In the genomic region with DNA sequence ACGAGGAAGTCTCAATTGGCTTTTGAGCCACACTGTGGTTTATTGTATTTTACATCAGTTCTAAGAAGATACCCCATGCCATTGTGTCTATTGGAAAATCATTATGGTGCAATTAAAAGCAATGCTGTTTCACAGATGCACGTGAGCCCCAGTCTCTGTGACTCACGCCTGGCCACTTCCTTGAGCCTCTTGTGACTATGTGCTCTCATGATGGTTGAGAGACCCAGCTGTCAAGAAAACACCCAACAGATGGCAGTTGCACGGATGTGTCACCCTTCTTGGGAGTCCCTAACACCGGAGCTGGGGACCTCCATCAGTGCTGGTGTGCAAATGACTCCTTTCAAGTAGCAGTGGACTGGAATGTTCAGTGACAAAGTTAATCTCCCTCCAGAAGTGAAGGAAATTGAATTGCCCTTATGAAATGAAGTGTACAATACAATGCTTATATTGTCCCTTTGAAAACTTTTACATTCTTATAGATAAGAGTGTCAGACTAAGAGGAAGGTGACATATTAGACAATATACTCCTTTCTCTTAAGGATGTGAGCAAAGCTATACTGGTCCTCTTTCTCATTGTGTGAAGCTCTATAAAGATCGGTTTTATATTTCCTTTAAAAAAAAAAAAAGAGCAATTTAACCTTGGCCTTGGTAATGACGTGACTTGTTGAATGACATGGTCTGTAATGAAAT, we compare ENCODE assay signal across 1 mouse cellular context.
TF ChIP-seq lines count a peak whose summit lies in the region.

No protein-coding gene starts in this region.

TF ChIP-seq in CH12.LX, 34 proteins besides CTCF, POLR2A, EP300 and RAD21 (continued from another document):
- TF ChIP-seq ZMIZ1 (IDR thresholded peaks at IDR 0.05; ENCODE audit: low read depth, low read length) (no peak), JUND (conservative IDR thresholded peaks at IDR 0.05; ENCODE audit: low read depth, low read length) (peak; percentile 30; the same call in 1 of the 2 replicates), MXI1 (IDR thresholded peaks at IDR 0.05; ENCODE audit: low read depth, low read length) (no peak), E2F4 (IDR thresholded peaks at IDR 0.05; ENCODE audit: insufficient replicate concordance, low read depth, low read length) (no peak), UBTF (IDR thresholded peaks at IDR 0.05; ENCODE audit: low read depth, low read length) (no peak), RCOR1 (conservative IDR thresholded peaks at IDR 0.05; ENCODE audit: low read depth, low read length) (peak; percentile 76; the same call in 1 of the 2 replicates), SMC3 (IDR thresholded peaks at IDR 0.05; ENCODE audit: low read depth, low read length) (peak; percentile 16), MAX (IDR thresholded peaks at IDR 0.05; ENCODE audit: low read length) (no peak; the same call in 1 of the 2 replicates), HCFC1 (IDR thresholded peaks at IDR 0.05; ENCODE audit: low read depth, low read length) (no peak; the same call in 1 of the 2 replicates), GABPA (IDR thresholded peaks at IDR 0.05; ENCODE audit: insufficient replicate concordance, low read depth, low read length) (no peak), POLR2AphosphoS2 (IDR thresholded peaks at IDR 0.05; ENCODE audit: low read depth, low read length) (no peak), NELFE (IDR thresholded peaks at IDR 0.05; ENCODE audit: low read depth, low read length) (no peak), ELF1 (IDR thresholded peaks at IDR 0.05; ENCODE audit: low read depth, low read length) (peak; percentile 66), SIN3A (IDR thresholded peaks at IDR 0.05; ENCODE audit: low read length) (no peak), TCF12 (IDR thresholded peaks at IDR 0.05; ENCODE audit: low read depth, low read length) (peak; percentile 96), CHD1 (IDR thresholded peaks at IDR 0.05; ENCODE audit: low read depth, low read length) (no peak), MAFK (IDR thresholded peaks at IDR 0.05; ENCODE audit: insufficient replicate concordance, low read length) (no peak), MEF2A (IDR thresholded peaks at IDR 0.05; ENCODE audit: borderline replicate concordance, low read depth, low read length) (peak; percentile 77; the same call in 1 of the 2 replicates), MAZ (IDR thresholded peaks at IDR 0.05; ENCODE audit: low read depth, low read length) (peak; percentile 79; the same call in 1 of the 2 replicates), ZC3H11A (IDR thresholded peaks at IDR 0.05; ENCODE audit: low read depth, low read length) (no peak)
